Comparison of ENCODE assay signal across 31 mouse cellular contexts in genomic region chr5:23887111-23887510, GRCm38 (mm10). TPM values are rescaled to one million over a fixed set of nuclear protein-coding genes. Genes with fewer than 3 reads are reported as not detected.
DNase-seq lines count a peak whose midpoint lies in the region; ATAC-seq and TF ChIP-seq lines count a peak whose summit lies in the region.
"Had no signal": no experiment of that assay in that cellular context is flagged by ENCODE, and none has a peak within 500 bp of the region (broad histone marks: within the 10 kb centered on the region; RNA-seq: fewer than 3 reads in every experiment).

No protein-coding gene starts in this region.

- H3K27me3 ChIP-seq in heart, adult 2 months (ENCODE audit: control insufficient read depth, insufficient read depth, low read length), result no peaks in the 10 kb centered on the region
- no peaks in the 10 kb centered on the region for H3K27me3 ChIP-seq in lung, postnatal 0 days (replicated peaks; ENCODE audit: insufficient read depth, low read length)
- no peaks in the 10 kb centered on the region for H3K27me3 ChIP-seq in hindbrain, embryonic 14.5 days (ENCODE audit: control insufficient read depth, insufficient read depth, low read length)
- H3K27me3 ChIP-seq: embryonic facial prominence, embryonic 12.5 days; heart, embryonic 13.5 days; intestine, embryonic 15.5 days; limb, embryonic 15.5 days; midbrain, embryonic 12.5 days; Patski had no signal

- no peaks in the 10 kb centered on the region for H3K9me3 ChIP-seq in lung, postnatal 0 days (ENCODE audit: low read length)
- peaks cover 8% of the 10 kb centered on the region; the same call in 1 of the 2 replicates for H3K9me3 ChIP-seq in hindbrain, embryonic 14.5 days (ENCODE audit: control insufficient read depth, low read length)
- H3K9me3 ChIP-seq: embryonic facial prominence, embryonic 12.5 days; heart, embryonic 13.5 days; hindbrain, embryonic 10.5 days; intestine, embryonic 15.5 days; limb, embryonic 10.5 days; limb, embryonic 15.5 days; liver, embryonic 13.5 days; midbrain, embryonic 12.5 days; neural tube, embryonic 13.5 days had no signal

- H3K79me2 ChIP-seq in heart, adult 2 months (replicated peaks; ENCODE audit: control insufficient read depth, insufficient read depth, low read length), result no peaks in the 10 kb centered on the region

- intact Hi-C loops in heart, adult 2 months (cut with DNase I), result no loop called here
- intact Hi-C loops in heart, postnatal 25 days (cut with DNase I), result no loop called here

- H3K36me3 ChIP-seq in heart, adult 2 months (ENCODE audit: control insufficient read depth, insufficient read depth, low read length), result no peaks in the 10 kb centered on the region
- no peaks in the 10 kb centered on the region for H3K36me3 ChIP-seq in lung, postnatal 0 days (ENCODE audit: insufficient read depth, low read length)
- H3K36me3 ChIP-seq in hindbrain, embryonic 14.5 days (replicated peaks; ENCODE audit: control insufficient read depth, insufficient read depth), result no peaks in the 10 kb centered on the region
- H3K36me3 ChIP-seq: embryonic facial prominence, embryonic 12.5 days; G1E; heart, embryonic 13.5 days; hindbrain, embryonic 10.5 days; intestine, embryonic 15.5 days; limb, embryonic 10.5 days; limb, embryonic 15.5 days; liver, embryonic 13.5 days; midbrain, embryonic 12.5 days; neural tube, embryonic 13.5 days had no signal

- no peak for DNase-seq in heart, adult 2 months
- no peak for DNase-seq in heart, postnatal 25 days (ENCODE audit: low spot score)
- no peak for DNase-seq in lung, postnatal 0 days (ENCODE audit: low spot score)
- no peak for DNase-seq in lung, postnatal 25 days (ENCODE audit: low spot score)
- no peak for DNase-seq in hindbrain, embryonic 14.5 days (ENCODE audit: low spot score)
- DNase-seq in left cerebral cortex, adult 18-20 months (ENCODE audit: low spot score in 2 of 2), result no peak
- DNase-seq: adrenal gland, postnatal 10 days; cerebellum, adult 11-12 months; cerebellum, adult 9-11 months; embryo, embryonic 11 days; kidney, adult 2 months; kidney, postnatal 4 days; liver, embryonic 13.5 days; lung, adult 18-20 months; lung, postnatal 10 days; thymus, adult 2 months; thymus, postnatal 36 days had no signal

- H3K4me1 ChIP-seq in heart, adult 2 months (ENCODE audit: control insufficient read depth, insufficient read depth, low read length), result no peaks in the 10 kb centered on the region; the same call in 1 of the 2 replicates
- no peaks in the 10 kb centered on the region for H3K4me1 ChIP-seq in lung, postnatal 0 days (ENCODE audit: insufficient read depth, low read depth, low read length)
- H3K4me1 ChIP-seq in bone marrow macrophage, adult 2 months (ENCODE audit: control insufficient read depth, insufficient read depth, low read length), result peaks cover 12% of the 10 kb centered on the region
- no peaks in the 10 kb centered on the region for H3K4me1 ChIP-seq in hindbrain, embryonic 14.5 days (replicated peaks; ENCODE audit: control insufficient read depth, insufficient read depth, low read length)
- H3K4me1 ChIP-seq: embryonic facial prominence, embryonic 12.5 days; hindbrain, embryonic 10.5 days; intestine, embryonic 15.5 days; limb, embryonic 10.5 days; limb, embryonic 15.5 days; midbrain, embryonic 12.5 days; neural tube, embryonic 13.5 days had no signal

- no peak overlapping the region for H3K4me3 ChIP-seq in heart, adult 2 months
- H3K4me3 ChIP-seq in lung, postnatal 0 days (ENCODE audit: low read depth, low read length), result no peak overlapping the region
- peak overlapping the region; percentile 57 for H3K4me3 ChIP-seq in bone marrow macrophage, adult 2 months (ENCODE audit: insufficient read depth, low read length)
- no peak overlapping the region for H3K4me3 ChIP-seq in hindbrain, embryonic 14.5 days (replicated peaks; ENCODE audit: low read length)
- H3K4me3 ChIP-seq: embryonic facial prominence, embryonic 12.5 days; heart, embryonic 13.5 days; hindbrain, embryonic 10.5 days; intestine, embryonic 15.5 days; limb, embryonic 10.5 days; limb, embryonic 15.5 days; liver, embryonic 13.5 days; midbrain, embryonic 12.5 days; neural tube, embryonic 13.5 days had no signal

- no peak for TF ChIP-seq CTCF in heart, adult 2 months (IDR thresholded peaks at IDR 0.05)
- TF ChIP-seq CTCF in lung, postnatal 0 days (IDR thresholded peaks at IDR 0.05), result no peak
- no peak for TF ChIP-seq CTCF in bone marrow macrophage, adult 2 months (IDR thresholded peaks at IDR 0.05; ENCODE audit: low read depth, low read length)

- TF ChIP-seq EP300 in heart, adult 2 months (IDR thresholded peaks at IDR 0.05; ENCODE audit: insufficient read depth, low read depth, low read length), result no peak
- no peak for TF ChIP-seq EP300 in lung, postnatal 0 days (IDR thresholded peaks at IDR 0.05)

- ATAC-seq in lung, postnatal 0 days, result peak; percentile 49
- ATAC-seq in hindbrain, embryonic 14.5 days (ENCODE audit: low FRiP score), result no peak
- ATAC-seq: forebrain, embryonic 14.5 days; hindbrain, postnatal 0 days; intestine, embryonic 15.5 days; Patski had no signal

- no peak for TF ChIP-seq POLR2A in heart, adult 2 months (IDR thresholded peaks at IDR 0.05; ENCODE audit: insufficient read depth, low read depth, low read length)
- TF ChIP-seq POLR2A in bone marrow macrophage, adult 2 months (IDR thresholded peaks at IDR 0.05; ENCODE audit: borderline replicate concordance, low read depth, low read length), result no peak

- peak overlapping the region; percentile 63 for H3K27ac ChIP-seq in heart, adult 2 months
- H3K27ac ChIP-seq in lung, postnatal 0 days (ENCODE audit: low read length), result no peak overlapping the region
- H3K27ac ChIP-seq in bone marrow macrophage, adult 2 months (ENCODE audit: insufficient read depth, low read depth, low read length), result peak overlapping the region; percentile 97
- H3K27ac ChIP-seq in hindbrain, embryonic 14.5 days, result no peak overlapping the region
- H3K27ac ChIP-seq: embryonic facial prominence, embryonic 12.5 days; heart, embryonic 13.5 days; hindbrain, embryonic 10.5 days; hindbrain, postnatal 0 days; intestine, embryonic 15.5 days; kidney, postnatal 0 days; limb, embryonic 10.5 days; limb, embryonic 15.5 days; liver, embryonic 13.5 days; midbrain, embryonic 12.5 days; neural tube, embryonic 13.5 days had no signal

- no peak overlapping the region for H3K9ac ChIP-seq in heart, adult 2 months (ENCODE audit: low read depth, low read length)
- no peak overlapping the region for H3K9ac ChIP-seq in lung, postnatal 0 days (replicated peaks; ENCODE audit: low read depth)
- H3K9ac ChIP-seq in hindbrain, embryonic 14.5 days, result no peak overlapping the region
- H3K9ac ChIP-seq: embryonic facial prominence, embryonic 12.5 days; heart, embryonic 13.5 days; intestine, embryonic 15.5 days; limb, embryonic 15.5 days; liver, embryonic 13.5 days; midbrain, embryonic 12.5 days; neural tube, embryonic 13.5 days had no signal

- WGBS in heart, adult 2 months, result 32% methylated on average over 3 of the region's 3 CpGs
- 50% methylated on average over 3 of the region's 3 CpGs for WGBS in lung, postnatal 0 days
- 82% methylated on average over 3 of the region's 3 CpGs for WGBS in hindbrain, embryonic 14.5 days

- H3K4me2 ChIP-seq in lung, postnatal 0 days (replicated peaks; ENCODE audit: low read depth, low read length), result no peak overlapping the region
- H3K4me2 ChIP-seq in hindbrain, embryonic 14.5 days (replicated peaks), result no peak overlapping the region
- H3K4me2 ChIP-seq: embryonic facial prominence, embryonic 12.5 days; heart, embryonic 13.5 days; intestine, embryonic 15.5 days; limb, embryonic 15.5 days; liver, embryonic 13.5 days; midbrain, embryonic 12.5 days; neural tube, embryonic 13.5 days had no signal

RNA-seq across cellular contexts. Expression of gene Tomm7, which starts 43.1 kb away (rescaled TPM):
- total RNA-seq in heart, adult 2 months (2021), result 100 to 1,000 TPM; 105 to 110 TPM
- polyA plus RNA-seq in heart, adult 2 months (2012; rRNA removed), result 52.1 and 60.7 TPM in 2 replicates
- 100 to 1,000 TPM; 102 to 106 TPM for total RNA-seq in heart, postnatal 25 days (2021)
- polyA plus RNA-seq in lung, postnatal 0 days (2015; fragmentation: Nextera tagmentation; extraction: Ambion mirVana), result 96.7 and 102 TPM in 2 replicates
- polyA plus RNA-seq in bone marrow macrophage, adult 2 months (2012; ENCODE audit: insufficient read depth, insufficient read length, missing spikeins), result 67.6 and 84.3 TPM in 2 replicates
- 80.0 and 97.7 TPM in 2 replicates for polyA plus RNA-seq in hindbrain, embryonic 14.5 days (2014; fragmentation: Nextera tagmentation; extraction: Ambion mirVana)
- 10 to 100 TPM; 83.1 to 86.2 TPM for total RNA-seq in left cerebral cortex, adult 18-20 months (2021)

Comparison
In these comparisons a context has a peak if more than half of its experiments do, and no peak if none do; other contexts are left out.
1. H3K27ac ChIP-seq: peak in heart, adult 2 months (single experiment) and bone marrow macrophage, adult 2 months (single experiment); none in lung, postnatal 0 days (single experiment) and hindbrain, embryonic 14.5 days (single experiment).